Mouse (Mus musculus) urinary bladder, postnatal 10 days (tissue): Measurements from ENCODE around the gene Ppp1r14d.

Source experiments
- DNase-seq: peaks from one replicate; pipeline ENCODE4 v3.0.0; 2022; ENCODE audit warnings: low spot score

Gene Ppp1r14d

DNA sequence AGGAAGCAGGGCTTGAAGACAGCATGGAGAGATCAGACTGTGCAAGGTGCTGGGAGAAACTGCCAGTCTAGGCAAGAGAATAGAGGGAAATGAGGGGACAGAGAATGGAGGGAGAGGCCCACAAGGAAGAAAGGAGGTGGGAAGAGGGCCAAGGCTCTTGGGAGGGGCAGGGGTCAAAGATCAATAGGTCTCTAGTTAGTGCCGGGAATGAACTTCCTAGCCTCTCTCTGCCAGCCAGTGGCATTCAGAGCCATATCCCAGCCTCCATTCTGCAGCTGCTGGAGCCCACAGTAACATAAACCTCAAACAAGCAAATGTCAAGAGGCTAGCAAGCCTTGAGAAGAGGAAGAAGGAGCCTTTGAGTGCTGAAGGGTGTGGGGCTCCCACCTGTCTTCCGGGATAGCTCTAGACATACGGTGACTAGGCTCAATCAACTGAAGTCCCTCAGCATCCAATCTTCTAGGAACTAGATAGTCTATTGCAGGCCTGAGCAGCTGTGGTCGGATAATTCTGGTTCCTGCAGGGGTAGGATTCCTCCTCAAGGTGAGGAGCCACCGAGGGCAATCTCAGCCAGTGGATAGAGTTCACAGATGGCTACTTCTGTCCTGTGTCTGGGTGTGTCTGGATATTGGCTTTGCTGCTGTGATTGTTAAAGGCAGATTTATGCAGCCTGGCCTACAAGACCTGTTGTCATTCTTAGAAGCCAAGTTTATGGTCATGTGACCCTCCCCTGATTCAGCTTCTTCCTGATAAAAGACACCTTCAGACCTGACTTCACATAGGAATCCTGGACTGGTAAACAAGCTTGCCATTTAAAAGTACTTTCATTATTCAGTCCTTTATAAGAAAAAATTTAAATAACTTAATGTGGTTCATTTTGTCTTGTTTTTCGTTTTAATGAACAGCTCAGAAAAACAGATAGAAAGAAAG, at the start of gene Ppp1r14d:
TSS of gene Ppp1r14d (minus strand) at position 132 of the 930 bp plus-strand sequence.
- no peak for DNase-seq

DNA sequence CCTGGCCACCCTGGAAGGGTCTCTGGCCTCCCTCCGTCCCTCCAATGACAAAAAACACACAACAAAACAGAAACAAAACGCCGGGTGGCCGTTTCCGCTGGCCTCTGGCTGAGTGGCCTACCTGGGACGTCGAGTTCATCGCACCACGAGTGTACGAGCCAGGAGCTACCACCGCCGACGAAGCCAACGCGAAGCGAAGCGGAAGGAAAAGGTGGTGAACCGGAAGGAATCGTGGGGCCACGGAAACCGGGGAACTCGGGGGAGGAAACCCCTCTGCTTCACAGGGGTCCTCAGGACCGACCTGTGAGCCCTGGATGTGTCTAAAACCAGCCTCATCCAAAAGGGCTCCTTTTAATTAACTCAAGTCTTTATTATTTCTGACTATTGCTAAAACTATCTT, 48.1 kb upstream of the Ppp1r14d start:
- no peak for DNase-seq

GRCm38 (mm10) chr2:119276926-119277325, 47.2 kb upstream of the Ppp1r14d start:
- DNase-seq: no peak

DNA sequence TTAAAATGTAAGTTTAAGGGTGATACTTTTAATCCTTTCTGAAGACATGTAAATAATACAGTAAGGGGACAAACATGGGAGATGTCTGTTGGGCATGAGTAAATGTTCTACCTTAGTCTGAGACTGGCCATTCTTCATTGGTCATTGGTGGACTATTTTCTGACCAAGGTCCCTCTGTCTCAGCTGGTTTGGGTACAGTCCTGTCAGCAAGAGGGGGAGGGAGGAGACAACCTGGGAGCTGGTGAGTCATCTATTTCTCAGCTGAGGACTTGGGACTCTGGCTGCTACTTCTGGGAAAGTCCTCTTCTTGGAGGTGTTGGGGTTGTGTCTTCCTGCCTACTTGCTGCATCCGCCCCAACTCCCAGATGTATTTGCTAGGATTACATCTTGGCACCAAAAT, 44.4 kb upstream of the Ppp1r14d start:
- DNase-seq: no peak

GRCm38 (mm10) chr2:119270643-119271331, 41.1 kb upstream of the Ppp1r14d start, which contains the start of gene Rhov:
TSS of gene Rhov (minus strand) at chr2:119271272.
- no peak for DNase-seq

- no peak for DNase-seq
Measured at GRCm38 (mm10) chr2:119270286-119270642, 40.6 kb upstream of the Ppp1r14d start.

DNA sequence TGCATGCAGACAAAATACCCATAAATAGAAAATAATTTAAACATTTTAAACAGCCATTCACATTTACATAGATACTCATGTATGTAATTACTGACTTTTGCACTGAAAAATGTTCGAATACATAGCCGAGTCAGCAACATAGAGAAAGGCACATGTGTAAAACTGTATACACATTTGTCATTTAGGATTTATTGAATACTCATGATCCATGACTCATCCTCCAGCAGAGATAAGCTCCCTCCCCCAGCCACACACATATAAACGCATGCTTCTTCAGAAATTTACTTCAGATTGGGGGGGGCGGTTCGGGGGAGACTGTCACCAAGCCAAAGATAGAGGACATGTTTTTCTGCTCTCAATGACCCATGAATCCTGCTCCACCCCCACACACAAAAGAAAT, 34.1 kb upstream of the Ppp1r14d start:
- DNase-seq: no peak

- no peak for DNase-seq
Measured at GRCm38 (mm10) chr2:119262978-119263377, 33.3 kb upstream of the Ppp1r14d start.

DNA sequence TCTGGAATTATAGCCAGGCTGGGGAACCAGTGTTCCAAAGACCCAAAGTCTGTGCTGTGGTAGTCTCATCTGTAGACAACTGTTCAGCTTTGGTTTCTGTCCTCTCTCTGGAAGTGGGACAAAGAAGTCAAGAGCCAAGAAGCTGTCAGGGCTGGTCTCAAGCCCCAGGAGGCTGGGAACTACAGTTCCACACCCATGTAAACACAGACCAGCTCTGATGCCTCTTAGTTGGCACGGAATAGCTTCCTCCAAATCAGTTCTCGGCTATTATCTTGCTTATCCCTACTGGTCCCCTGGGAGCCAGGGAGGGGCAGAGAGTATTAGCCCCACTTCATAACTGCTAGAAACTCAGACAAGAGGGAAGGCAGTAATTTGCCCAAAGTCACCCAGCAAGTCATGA, 31.6 kb upstream of the Ppp1r14d start:
- no peak for DNase-seq

GRCm38 (mm10) chr2:119260518-119260917, 30.8 kb upstream of the Ppp1r14d start:
- no peak for DNase-seq

DNA sequence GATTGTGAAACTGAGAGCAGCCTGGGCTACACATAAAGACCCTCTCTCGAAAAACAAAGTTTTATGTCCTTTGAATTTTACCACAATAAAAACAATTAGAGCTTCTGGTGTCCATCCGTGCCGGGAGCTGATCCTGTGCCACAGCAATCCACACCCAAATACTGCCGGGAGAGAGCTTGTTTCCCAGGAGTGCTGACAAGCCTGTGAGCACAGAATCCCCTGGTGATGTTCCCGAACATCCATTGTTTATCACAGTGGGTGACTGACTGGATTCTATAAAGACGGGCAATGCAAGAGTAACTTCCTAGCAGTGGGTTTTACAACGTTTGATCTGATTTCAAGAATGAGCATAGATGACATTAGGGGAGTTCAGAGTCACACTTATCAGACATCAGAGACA, 25.3 kb upstream of the Ppp1r14d start:
- DNase-seq: no peak

DNA sequence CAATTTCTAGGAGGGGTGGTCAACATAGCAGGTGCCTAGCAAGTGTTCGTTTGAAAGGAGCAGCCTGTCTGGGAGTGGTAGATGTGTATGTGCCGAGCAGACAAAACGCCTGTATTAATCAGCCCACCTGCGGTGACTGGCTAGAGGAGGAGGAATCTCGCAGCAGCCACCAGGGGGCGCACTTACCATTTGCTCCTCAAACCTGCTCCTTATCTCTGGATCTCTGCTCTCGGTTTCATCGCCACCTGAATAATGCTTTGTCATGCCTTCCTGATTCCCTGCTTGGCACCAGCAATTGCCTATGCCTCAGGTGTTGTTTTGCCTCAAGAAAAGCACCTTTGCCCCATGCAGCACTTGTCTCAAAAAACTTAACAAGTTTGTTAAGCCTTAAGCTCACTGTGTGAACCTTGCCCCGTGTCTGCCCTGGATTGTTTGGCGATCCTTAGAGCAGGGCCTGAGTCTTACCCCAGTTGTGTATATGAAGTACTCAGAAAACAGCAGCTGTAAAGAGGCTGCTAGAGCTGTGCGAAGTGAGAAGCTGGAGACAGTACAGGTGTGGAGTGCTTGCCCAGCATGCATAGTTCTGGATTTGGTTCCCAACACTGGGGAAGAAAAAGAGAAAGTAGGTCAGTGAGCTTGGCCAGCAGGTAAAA, 21.2 kb upstream of the Ppp1r14d start:
- peak; percentile 75 for DNase-seq

GRCm38 (mm10) chr2:119250377-119250776, 20.7 kb upstream of the Ppp1r14d start:
- no peak for DNase-seq

- no peak for DNase-seq
Measured at GRCm38 (mm10) chr2:119249592-119250061, 19.9 kb upstream of the Ppp1r14d start.

DNA sequence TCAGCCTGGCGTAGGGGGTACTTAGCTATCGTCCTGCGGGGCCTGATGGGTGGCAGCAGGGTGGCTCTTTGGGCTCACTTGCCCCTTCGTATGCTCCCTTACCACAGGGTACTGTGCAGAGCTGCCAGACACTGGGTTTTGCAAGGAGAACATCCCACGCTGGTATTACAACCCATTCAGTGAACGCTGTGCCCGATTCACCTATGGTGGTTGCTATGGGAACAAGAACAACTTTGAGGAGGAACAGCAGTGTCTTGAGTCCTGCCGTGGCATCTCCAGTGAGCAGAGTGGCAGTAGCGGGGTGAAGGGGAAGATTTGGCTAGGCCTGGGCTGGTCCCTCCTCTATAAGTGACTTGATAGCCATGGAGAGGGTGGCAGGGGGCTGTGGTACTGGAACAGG, 18.2 kb upstream of the Ppp1r14d start:
- DNase-seq: no peak

- no peak for DNase-seq
Measured at GRCm38 (mm10) chr2:119245246-119245645, 15.5 kb upstream of the Ppp1r14d start.

GRCm38 (mm10) chr2:119242548-119242947, 12.8 kb upstream of the Ppp1r14d start:
- DNase-seq: no peak

- no peak for DNase-seq
Measured at GRCm38 (mm10) chr2:119240819-119241186, 11.1 kb upstream of the Ppp1r14d start.

DNA sequence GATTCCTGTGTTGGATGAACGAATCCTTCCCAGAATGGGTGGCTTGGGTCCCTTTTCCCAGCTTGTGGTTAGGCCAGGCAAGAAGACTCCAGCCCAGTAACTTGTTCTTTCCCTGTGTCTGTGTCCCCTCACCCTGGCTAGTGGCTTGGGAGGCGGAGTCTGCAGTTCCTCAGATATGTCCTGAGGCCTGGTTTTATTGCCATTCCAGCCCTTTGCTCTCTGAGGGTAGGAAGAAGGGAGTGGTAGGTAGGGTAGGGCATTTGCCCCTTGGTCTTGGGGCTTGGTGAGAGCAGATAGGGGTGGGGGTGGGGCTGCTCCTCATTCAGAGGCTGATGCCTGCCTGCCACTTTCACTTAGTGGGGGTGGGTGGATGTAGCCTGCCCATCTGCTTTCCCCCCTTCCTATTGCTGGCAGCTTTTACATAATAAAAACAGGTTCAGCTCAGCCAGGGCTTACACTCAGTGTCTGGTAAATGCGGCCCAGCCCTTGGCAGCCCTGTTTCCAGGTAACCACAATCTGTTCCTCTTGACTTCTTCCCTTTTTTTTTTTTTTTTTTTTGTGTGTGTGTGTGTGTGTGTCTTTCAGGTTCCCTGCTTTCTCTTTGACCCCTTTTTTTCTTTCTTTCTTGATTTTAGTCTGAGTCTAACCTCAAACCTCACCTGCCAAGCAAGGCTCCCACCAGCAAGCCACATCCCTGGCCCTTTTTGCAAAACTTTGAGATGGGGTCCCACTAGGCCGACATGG, 10.5 kb upstream of the Ppp1r14d start:
- no peak for DNase-seq

- DNase-seq: no peak
Measured at GRCm38 (mm10) chr2:119238671-119239070, 9.0 kb upstream of the Ppp1r14d start.

DNA sequence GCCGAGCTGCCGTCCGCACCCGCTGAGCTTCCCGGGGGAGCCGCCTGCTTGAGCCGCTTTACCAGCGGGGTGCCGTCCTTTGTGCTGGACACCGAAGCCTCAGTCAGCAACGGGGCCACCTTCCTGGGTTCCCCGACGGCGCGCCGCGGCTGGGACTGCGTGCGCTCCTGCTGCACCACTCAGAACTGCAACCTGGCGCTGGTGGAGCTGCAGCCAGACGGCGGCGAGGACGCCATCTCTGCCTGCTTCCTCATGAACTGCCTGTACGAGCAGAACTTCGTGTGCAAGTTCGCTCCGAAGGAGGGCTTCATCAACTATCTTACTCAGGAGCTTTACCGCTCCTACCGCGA, 8.1 kb upstream of the Ppp1r14d start:
- no peak for DNase-seq
